ENCODE assay signal across 25 mouse cellular contexts in the genomic region with DNA sequence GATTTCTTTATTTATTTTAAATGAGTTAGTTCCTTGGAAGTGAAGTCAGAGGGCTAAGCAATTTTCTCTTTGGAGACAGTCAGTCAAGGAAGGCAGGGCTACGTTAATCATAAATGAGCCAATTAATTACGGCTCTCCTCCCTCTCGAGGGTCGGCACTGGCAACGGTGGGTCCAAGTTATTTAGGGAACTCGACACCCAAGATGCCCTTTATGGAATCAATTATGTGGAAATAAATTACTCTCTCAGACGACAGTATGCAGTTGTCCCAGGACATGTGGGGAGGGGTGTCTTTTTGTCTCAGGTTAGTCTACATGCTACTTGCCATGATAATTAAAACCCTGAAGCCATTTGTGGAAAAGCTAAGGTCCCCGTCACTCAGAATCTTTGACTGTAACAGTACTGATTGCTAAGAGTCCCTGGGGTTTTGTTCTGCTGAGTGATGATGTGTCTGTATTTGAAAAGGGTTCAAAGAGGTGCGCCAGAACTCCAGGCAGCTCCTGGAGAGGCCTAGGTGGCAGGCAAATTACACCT.
DNase-seq lines count a peak whose midpoint lies in the region; ATAC-seq and TF ChIP-seq lines count a peak whose summit lies in the region.
"Had no signal": no experiment of that assay in that cellular context is flagged by ENCODE, and none has a peak within 500 bp of the region (broad histone marks: within the 10 kb centered on the region; RNA-seq: fewer than 3 reads in every experiment).

No protein-coding gene starts in this region.

- peaks cover 13% of the 10 kb centered on the region for H3K4me1 ChIP-seq in hindbrain, embryonic 14.5 days (replicated peaks; ENCODE audit: control insufficient read depth, insufficient read depth, low read length)
- 0 out of 2 replicates have a peak, but pooled peaks cover 4% of the 10 kb centered on the region for H3K4me1 ChIP-seq in hindbrain, postnatal 0 days (ENCODE audit: insufficient read depth, low read length)
- H3K4me1 ChIP-seq in midbrain, embryonic 16.5 days (ENCODE audit: control insufficient read depth, insufficient read depth, low read length) = peaks cover 11% of the 10 kb centered on the region
- H3K4me1 ChIP-seq in midbrain, embryonic 10.5 days = peaks cover 8% of the 10 kb centered on the region; the same call in 1 of the 2 replicates
- H3K4me1 ChIP-seq: liver, embryonic 13.5 days had no signal

- H3K9ac ChIP-seq in hindbrain, embryonic 14.5 days = no peak overlapping the region
- H3K9ac ChIP-seq in hindbrain, postnatal 0 days (replicated peaks; ENCODE audit: low read length) = no peak overlapping the region
- no peak overlapping the region for H3K9ac ChIP-seq in midbrain, embryonic 16.5 days (ENCODE audit: low read depth, low read length)
- H3K9ac ChIP-seq: embryonic facial prominence, embryonic 13.5 days; forebrain, embryonic 12.5 days; liver, embryonic 13.5 days; lung, embryonic 14.5 days; neural tube, embryonic 13.5 days had no signal

- ATAC-seq in hindbrain, embryonic 14.5 days (ENCODE audit: low FRiP score) = peak; percentile 53; the same call in 1 of the 2 replicates
- no peak for ATAC-seq in hindbrain, postnatal 0 days
- ATAC-seq in midbrain, embryonic 16.5 days = peak; percentile 26; the same call in 1 of the 2 replicates

- no peaks in the 10 kb centered on the region for H3K9me3 ChIP-seq in hindbrain, embryonic 14.5 days (ENCODE audit: control insufficient read depth, low read length)
- no peaks in the 10 kb centered on the region for H3K9me3 ChIP-seq in hindbrain, postnatal 0 days (ENCODE audit: low read length)
- no peaks in the 10 kb centered on the region for H3K9me3 ChIP-seq in midbrain, embryonic 16.5 days (replicated peaks; ENCODE audit: control insufficient read depth, low read length, poor library complexity, severe bottlenecking)
- no peaks in the 10 kb centered on the region for H3K9me3 ChIP-seq in midbrain, embryonic 10.5 days (replicated peaks)
- H3K9me3 ChIP-seq: embryonic facial prominence, embryonic 13.5 days; forebrain, embryonic 12.5 days; liver, embryonic 13.5 days; neural tube, embryonic 13.5 days had no signal

- no peak overlapping the region for H3K4me3 ChIP-seq in hindbrain, embryonic 14.5 days (replicated peaks; ENCODE audit: low read length)
- H3K4me3 ChIP-seq in hindbrain, postnatal 0 days (ENCODE audit: low read length) = no peak overlapping the region
- no peak overlapping the region for H3K4me3 ChIP-seq in midbrain, embryonic 16.5 days (ENCODE audit: low read depth, low read length)
- H3K4me3 ChIP-seq in midbrain, embryonic 10.5 days = no peak overlapping the region
- H3K4me3 ChIP-seq: embryonic facial prominence, embryonic 13.5 days; erythroblast, embryonic 14.5 days; forebrain, embryonic 12.5 days; gastrocnemius, adult 2 months; liver, embryonic 13.5 days; myocyte; neural tube, embryonic 13.5 days had no signal

- H3K27me3 ChIP-seq in hindbrain, embryonic 14.5 days (ENCODE audit: control insufficient read depth, insufficient read depth, low read length) = no peaks in the 10 kb centered on the region
- H3K27me3 ChIP-seq in hindbrain, postnatal 0 days (ENCODE audit: insufficient read depth, low read length) = no peaks in the 10 kb centered on the region
- no peaks in the 10 kb centered on the region for H3K27me3 ChIP-seq in midbrain, embryonic 16.5 days (ENCODE audit: control insufficient read depth, insufficient read depth, low read depth, low read length)
- H3K27me3 ChIP-seq in midbrain, embryonic 10.5 days (ENCODE audit: low read depth, poor library complexity, severe bottlenecking) = no peaks in the 10 kb centered on the region
- H3K27me3 ChIP-seq: embryonic facial prominence, embryonic 13.5 days; forebrain, embryonic 12.5 days; liver, embryonic 13.5 days; neural tube, embryonic 13.5 days had no signal

- DNase-seq in embryo, embryonic 10 days (ENCODE audit: low spot score) = peak; percentile 11
- no peak for DNase-seq in embryo, embryonic 9.5 days (ENCODE audit: extremely low spot score)
- no peak for DNase-seq in hindbrain, embryonic 14.5 days (ENCODE audit: low spot score)
- no peak for DNase-seq in hindbrain, postnatal 0 days (ENCODE audit: low spot score)
- no peak for DNase-seq in midbrain, embryonic 10.5 days (ENCODE audit: low spot score)
- no peak for DNase-seq in lung, postnatal 14 days
- DNase-seq in cerebellum, postnatal 14 days = no peak
- DNase-seq: adrenal gland, adult 8-10 months; cerebellum, adult 2 months; cerebellum, postnatal 36 days; gastrocnemius, adult 2 months; kidney, adult 11 months; kidney, postnatal 36 days; liver, embryonic 13.5 days; lung, embryonic 14.5 days; lung, postnatal 36 days; retina, postnatal 1 day; right cerebral cortex, postnatal 25 days; spleen, adult 18-20 months had no signal

- no peak overlapping the region for H3K4me2 ChIP-seq in hindbrain, embryonic 14.5 days (replicated peaks)
- H3K4me2 ChIP-seq in hindbrain, postnatal 0 days (ENCODE audit: low read depth, low read length) = no peak overlapping the region
- no peak overlapping the region for H3K4me2 ChIP-seq in midbrain, embryonic 16.5 days (ENCODE audit: low read length)
- H3K4me2 ChIP-seq: embryonic facial prominence, embryonic 13.5 days; forebrain, embryonic 12.5 days; liver, embryonic 13.5 days; lung, embryonic 14.5 days; neural tube, embryonic 13.5 days had no signal

- 19% methylated on average over 9 of the region's 9 CpGs for WGBS in hindbrain, embryonic 14.5 days
- 37% methylated on average over 9 of the region's 9 CpGs for WGBS in hindbrain, postnatal 0 days
- WGBS in midbrain, embryonic 16.5 days = 33% methylated on average over 9 of the region's 9 CpGs
- WGBS in midbrain, embryonic 10.5 days = 77% methylated on average over 9 of the region's 9 CpGs

- no peak for TF ChIP-seq CTCF in hindbrain, postnatal 0 days (IDR thresholded peaks at IDR 0.05; ENCODE audit: low read depth)

- H3K36me3 ChIP-seq in hindbrain, embryonic 14.5 days (replicated peaks; ENCODE audit: control insufficient read depth, insufficient read depth) = no peaks in the 10 kb centered on the region
- no peaks in the 10 kb centered on the region for H3K36me3 ChIP-seq in hindbrain, postnatal 0 days (ENCODE audit: insufficient read depth, low read length)
- H3K36me3 ChIP-seq in midbrain, embryonic 16.5 days (ENCODE audit: control insufficient read depth, insufficient read depth, low read length) = no peaks in the 10 kb centered on the region
- H3K36me3 ChIP-seq in midbrain, embryonic 10.5 days = no peaks in the 10 kb centered on the region
- H3K36me3 ChIP-seq: embryonic facial prominence, embryonic 13.5 days; forebrain, embryonic 12.5 days; liver, embryonic 13.5 days; neural tube, embryonic 13.5 days had no signal

- H3K27ac ChIP-seq in hindbrain, embryonic 14.5 days = no peak overlapping the region
- no peak overlapping the region for H3K27ac ChIP-seq in hindbrain, postnatal 0 days
- H3K27ac ChIP-seq in midbrain, embryonic 16.5 days (ENCODE audit: low read length) = no peak overlapping the region
- H3K27ac ChIP-seq in midbrain, embryonic 10.5 days (replicated peaks) = no peak overlapping the region
- H3K27ac ChIP-seq: embryonic facial prominence, embryonic 13.5 days; forebrain, embryonic 12.5 days; gastrocnemius, adult 2 months; liver, embryonic 13.5 days; neural tube, embryonic 13.5 days had no signal
